Mouse (Mus musculus) ES-Bruce4 (cell line): ENCODE measurements around the gene Agap1. TPM values are rescaled to one million over a fixed set of nuclear protein-coding genes. Genes with fewer than 3 reads are reported as not detected.

Experiments
- H3K27ac ChIP-seq: 2 replicates; pipeline ENCODE4 v1.5.1; 2012; ENCODE audit warnings: low read length, inconsistent platforms; ENCODE audit not compliant: insufficient read depth
- H3K27me3 ChIP-seq: 2 replicates; pipeline ENCODE4 v1.6.1; 2012; ENCODE audit warnings: mild to moderate bottlenecking, low read length, inconsistent platforms; ENCODE audit not compliant: control insufficient read depth, poor library complexity, insufficient read depth, severe bottlenecking
- H3K36me3 ChIP-seq: 2 replicates; pipeline ENCODE4 v1.6.1; 2012; ENCODE audit warnings: inconsistent platforms, mild to moderate bottlenecking, low read length, moderate library complexity; ENCODE audit not compliant: control insufficient read depth, poor library complexity, insufficient read depth, severe bottlenecking
- H3K4me1 ChIP-seq: one replicate; pipeline ENCODE4 v1.8.1; 2011; ENCODE audit warnings: low read length; ENCODE audit not compliant: control insufficient read depth, insufficient read depth
- H3K4me3 ChIP-seq: 2 replicates; pipeline ENCODE4 v1.5.1; 2011; ENCODE audit warnings: low read depth, mild to moderate bottlenecking, low read length
- H3K9ac ChIP-seq: 2 replicates; pipeline ENCODE4 v1.6.1; 2012; ENCODE audit warnings: low read depth, mild to moderate bottlenecking, inconsistent platforms; ENCODE audit not compliant: poor library complexity, severe bottlenecking
- H3K9me3 ChIP-seq: replicated peaks from 2 replicates; pipeline ENCODE4 v1.6.1; 2012; ENCODE audit warnings: mild to moderate bottlenecking, low read length, inconsistent platforms; ENCODE audit not compliant: control insufficient read depth, poor library complexity, insufficient read depth, severe bottlenecking
- CTCF ChIP-seq: IDR thresholded peaks from one replicate; pipeline ENCODE4 v1.8.1; 2011; ENCODE audit warnings: low read depth, low read length
- EP300 ChIP-seq: IDR thresholded peaks from 2 replicates; pipeline ENCODE4 v1.6.1; 2011; ENCODE audit warnings: low read depth, low read length; ENCODE audit not compliant: insufficient read depth
- POLR2A ChIP-seq: IDR thresholded peaks from one replicate; pipeline ENCODE4 v1.8.1; 2011; ENCODE audit warnings: low read length; ENCODE audit not compliant: insufficient read depth
- polyA plus RNA-seq: library from polyadenylated mRNA; stranded (reverse); fragments of >200 nt; gene quantifications from 2 replicates; pipeline ENCODE4 v1.2.4, GENCODE M21; 2011; ENCODE audit warnings: low read depth; ENCODE audit not compliant: missing spikeins, insufficient read depth, insufficient read length

Agap1 gene
- polyA plus RNA-seq, 1 experiment, result 31.0 TPM

GRCm38 (mm10) chr1:89509196-89509595 lies 54.6 kb downstream of the Agap1 start:
- Histone ChIP-seq H3K36me3 (no peaks in the 10 kb centered on the region), H3K9me3 (no peaks in the 10 kb centered on the region), H3K27me3 (no peaks in the 10 kb centered on the region), H3K4me1 (peaks cover 11% of the 10 kb centered on the region), H3K4me3 (no peak overlapping the region), H3K9ac (no peak overlapping the region), H3K27ac (no peak overlapping the region)
- TF ChIP-seq EP300, result no peak
- no peak for TF ChIP-seq POLR2A
- TF ChIP-seq CTCF, result no peak

GRCm38 (mm10) chr1:89509763-89510340 lies 55.2 kb downstream of the Agap1 start:
- no peaks in the 10 kb centered on the region for H3K36me3 ChIP-seq
- no peaks in the 10 kb centered on the region for H3K27me3 ChIP-seq
- H3K27ac ChIP-seq, result no peak overlapping the region
- H3K4me1 ChIP-seq, result peaks cover 14% of the 10 kb centered on the region
- TF ChIP-seq POLR2A, result no peak
- no peak for TF ChIP-seq CTCF
- TF ChIP-seq EP300, result no peak
- no peaks in the 10 kb centered on the region for H3K9me3 ChIP-seq
- H3K9ac ChIP-seq, result no peak overlapping the region
- no peak overlapping the region for H3K4me3 ChIP-seq

- Histone ChIP-seq H3K4me3 (no peak overlapping the region), H3K27me3 (no peaks in the 10 kb centered on the region), H3K36me3 (no peaks in the 10 kb centered on the region), H3K9ac (no peak overlapping the region), H3K27ac (no peak overlapping the region), H3K4me1 (peaks cover 14% of the 10 kb centered on the region), H3K9me3 (no peaks in the 10 kb centered on the region)
- TF ChIP-seq EP300 (no peak), CTCF (no peak), POLR2A (no peak)
These were observed 56.1 kb downstream of the Agap1 start for GRCm38 (mm10) chr1:89510731-89511130.

GRCm38 (mm10) chr1:89513616-89514283 lies 59.1 kb downstream of the Agap1 start:
- Histone ChIP-seq H3K4me3 (no peak overlapping the region), H3K9me3 (no peaks in the 10 kb centered on the region), H3K4me1 (peaks cover 27% of the 10 kb centered on the region), H3K9ac (no peak overlapping the region), H3K27ac (peak overlapping the region; percentile 14), H3K36me3 (no peaks in the 10 kb centered on the region), H3K27me3 (no peaks in the 10 kb centered on the region)
- no peak for TF ChIP-seq POLR2A
- no peak for TF ChIP-seq CTCF
- peak; percentile 72; the same call in 1 of the 2 replicates for TF ChIP-seq EP300

GRCm38 (mm10) chr1:89515808-89516560 lies 61.4 kb downstream of the Agap1 start:
- Histone ChIP-seq H3K27me3 (no peaks in the 10 kb centered on the region), H3K4me1 (peaks cover 24% of the 10 kb centered on the region), H3K9me3 (no peaks in the 10 kb centered on the region), H3K27ac (no peak overlapping the region), H3K36me3 (no peaks in the 10 kb centered on the region), H3K9ac (no peak overlapping the region), H3K4me3 (no peak overlapping the region)
- TF ChIP-seq EP300, result no peak
- TF ChIP-seq CTCF, result no peak
- TF ChIP-seq POLR2A, result no peak
